Mouse (Mus musculus): ENCODE measurements at regions not wholly inside any gene's neighbourhood (a gene's known extent, or its start where the extent isn't known, plus 50 kb on each side); places are given as distances from the start of the nearest gene placed in this dataset.
"Not testable (repeated sequence)": the region's sequence is repeated elsewhere in the genome, so short reads cannot be mapped to it uniquely, and the experiment has no call there.

DNA sequence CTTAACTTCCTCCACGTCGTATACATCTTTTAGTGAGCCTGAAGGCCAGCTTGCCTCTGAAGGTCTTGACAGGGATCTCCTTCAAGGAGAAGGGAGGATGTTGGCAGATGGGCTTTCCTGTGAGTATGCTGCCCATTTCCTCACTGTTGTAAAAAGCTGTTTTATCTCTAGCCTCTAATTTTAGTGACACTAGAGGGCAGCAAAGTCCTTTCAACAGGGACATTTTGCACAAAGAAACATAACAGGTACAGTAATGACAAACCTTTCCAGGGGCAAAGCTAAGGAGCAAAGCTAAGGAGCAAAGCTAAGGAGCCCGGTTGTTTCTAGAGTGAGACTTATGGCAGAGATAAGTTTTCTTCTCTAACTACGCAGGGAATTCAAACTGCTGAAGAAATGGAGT, 59.0 kb upstream of the Kbtbd8 start:
- DNase-seq (ENCODE audit: low spot score) = peak; percentile 71

DNA sequence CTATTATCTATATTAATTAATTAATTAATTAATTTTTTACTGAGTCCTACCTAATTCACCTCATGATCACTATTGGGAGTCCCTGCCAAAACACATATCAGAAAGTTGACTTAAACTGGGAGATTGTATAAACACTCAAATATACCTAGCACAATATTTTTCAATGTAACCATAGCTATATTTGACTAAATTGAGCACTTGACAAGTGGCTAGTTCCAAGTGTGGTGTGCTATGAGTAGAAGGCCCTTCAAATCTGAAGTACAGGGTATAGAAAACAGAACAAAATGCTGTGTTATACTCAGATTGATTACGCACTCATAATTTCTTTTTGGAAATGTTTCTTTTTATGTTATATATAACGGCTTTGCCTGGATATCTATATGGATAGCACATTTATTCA, 60.8 kb upstream of the Kbtbd8 start:
- DNase-seq (ENCODE audit: low spot score) = no peak

DNA sequence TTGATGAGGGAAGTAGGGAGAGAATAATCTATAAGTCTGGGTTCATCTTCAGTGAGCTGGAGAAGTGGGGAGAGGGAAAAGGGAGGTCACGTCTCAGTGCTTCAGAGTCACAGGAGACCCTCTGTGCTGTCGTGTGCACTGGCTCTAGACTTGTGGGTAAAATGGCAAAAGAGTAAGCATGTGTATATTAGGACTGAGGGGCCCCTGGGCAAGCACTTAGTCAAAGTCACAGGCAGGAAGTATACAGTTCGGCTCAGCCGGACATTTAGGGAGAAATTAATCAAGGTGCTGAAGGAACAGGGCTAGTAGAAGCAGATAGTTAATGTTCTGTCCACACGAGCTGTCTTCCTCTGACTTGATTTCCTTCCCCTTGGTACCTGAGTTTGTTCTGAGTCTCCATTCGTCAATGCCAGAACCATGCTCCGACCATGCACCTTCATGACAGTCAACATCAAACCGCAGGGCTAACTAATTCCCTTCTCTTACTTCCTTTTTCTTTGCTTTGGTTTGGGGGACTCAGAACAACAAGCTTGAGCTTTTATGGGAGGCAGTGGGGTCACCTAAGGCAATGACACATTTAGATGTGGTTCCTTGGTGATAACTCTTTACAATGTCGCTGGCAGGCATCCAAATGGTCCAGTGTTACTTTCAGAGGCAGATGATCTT, 63.2 kb upstream of the Kbtbd8 start:
- no peak for DNase-seq (ENCODE audit: low spot score)

DNA sequence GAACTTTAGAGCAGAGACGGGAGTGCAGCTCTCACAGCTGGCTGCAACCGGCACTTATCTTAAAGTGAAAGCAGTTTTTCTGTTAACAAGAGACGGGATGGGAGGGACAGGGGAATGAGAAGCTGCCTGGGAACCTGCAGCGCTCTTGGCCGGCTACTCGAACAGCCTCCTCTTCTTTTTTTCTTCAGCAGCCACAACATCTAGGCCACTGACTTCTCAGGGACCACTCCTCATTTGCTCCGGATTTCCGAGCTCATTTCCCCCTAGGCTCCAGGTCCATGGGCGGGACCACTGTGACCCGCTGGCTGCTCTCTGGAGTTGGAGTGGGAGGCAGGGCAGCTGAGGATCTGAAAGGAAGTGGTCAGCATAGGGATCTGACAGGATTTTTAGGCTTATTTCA, 75.7 kb upstream of the Kbtbd8 start:
- not testable (repeated sequence) for DNase-seq (ENCODE audit: low spot score)

DNA sequence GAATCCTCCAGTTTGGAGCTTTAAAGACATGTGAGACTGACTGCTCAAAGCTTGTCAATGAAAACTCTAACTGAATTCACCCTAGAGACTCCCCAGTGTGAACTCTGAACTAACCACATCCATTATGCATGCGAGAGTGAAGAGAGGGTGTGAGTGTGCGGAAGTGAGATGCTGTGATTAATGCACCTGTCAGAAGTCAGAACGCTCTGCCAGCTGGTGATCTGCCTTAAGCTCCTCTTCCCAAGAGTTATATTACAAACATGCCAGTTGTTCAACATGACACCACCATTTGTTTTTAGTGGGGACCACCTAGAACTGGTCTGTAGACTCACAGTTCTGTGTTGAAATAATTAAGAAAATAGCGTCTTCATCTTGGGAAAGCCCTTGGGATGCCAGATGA, 92.8 kb upstream of the Kbtbd8 start:
- DNase-seq (ENCODE audit: low spot score) = no peak

DNA sequence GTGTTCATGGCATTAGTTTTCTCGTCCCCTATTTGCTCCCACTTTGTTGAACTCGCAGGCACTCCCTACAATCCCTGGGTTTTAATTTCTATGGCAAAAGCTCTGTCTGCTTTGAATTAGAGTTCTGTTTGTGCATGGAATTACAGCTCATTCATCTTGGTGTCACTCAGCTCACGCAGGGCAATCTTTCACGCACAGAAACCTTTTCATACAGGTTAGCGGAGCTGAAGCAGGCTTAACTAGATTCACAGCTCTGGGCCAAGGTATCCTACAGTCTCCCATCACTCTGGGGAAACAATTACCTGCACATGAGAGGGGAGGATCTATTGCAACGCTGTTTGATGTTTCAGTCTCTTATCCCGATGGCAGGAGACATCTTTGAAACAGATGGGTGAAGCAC, 95.3 kb upstream of the Kbtbd8 start:
- DNase-seq (ENCODE audit: low spot score) = no peak

DNA sequence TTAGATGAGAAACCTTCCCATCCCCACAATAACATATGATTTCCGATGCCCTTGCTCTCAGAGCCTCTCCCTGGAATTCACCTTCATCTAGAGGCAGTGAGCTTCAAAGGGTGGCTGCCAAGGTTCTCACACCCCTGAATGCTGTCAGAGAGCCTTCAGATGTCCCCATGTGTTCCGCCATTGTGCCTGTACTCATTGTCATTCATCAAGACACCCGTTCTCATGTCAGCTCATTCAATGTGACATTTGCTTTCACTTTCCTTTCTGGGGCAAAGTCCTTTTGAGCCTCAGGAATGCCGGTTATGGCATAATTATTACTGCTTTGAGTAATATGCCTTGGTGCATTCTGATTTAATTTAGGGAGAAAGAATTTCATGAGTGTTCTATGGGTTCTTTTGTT, 99.1 kb upstream of the Kbtbd8 start:
- no peak for DNase-seq (ENCODE audit: low spot score)

DNA sequence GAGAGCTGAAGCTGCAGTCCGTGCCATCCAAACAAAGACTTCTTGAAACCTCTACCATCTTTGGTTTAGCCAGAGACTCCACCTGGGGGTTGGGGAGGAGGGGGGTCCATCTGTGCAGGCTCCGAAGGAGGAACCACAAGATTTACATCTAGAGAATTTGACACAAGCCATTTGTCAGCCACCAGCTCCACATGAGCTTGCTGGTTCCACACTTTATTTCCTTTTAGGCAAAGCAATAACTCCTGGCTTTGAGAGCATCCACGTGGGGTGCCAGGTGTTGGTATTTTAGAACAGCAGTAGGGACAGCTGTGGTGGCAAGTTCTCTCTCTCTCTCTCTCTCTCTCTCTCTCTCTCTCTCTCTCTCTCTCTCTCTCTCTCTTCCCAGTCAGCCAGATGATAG, 99.6 kb upstream of the Kbtbd8 start:
- no peak for DNase-seq (ENCODE audit: low spot score)

DNA sequence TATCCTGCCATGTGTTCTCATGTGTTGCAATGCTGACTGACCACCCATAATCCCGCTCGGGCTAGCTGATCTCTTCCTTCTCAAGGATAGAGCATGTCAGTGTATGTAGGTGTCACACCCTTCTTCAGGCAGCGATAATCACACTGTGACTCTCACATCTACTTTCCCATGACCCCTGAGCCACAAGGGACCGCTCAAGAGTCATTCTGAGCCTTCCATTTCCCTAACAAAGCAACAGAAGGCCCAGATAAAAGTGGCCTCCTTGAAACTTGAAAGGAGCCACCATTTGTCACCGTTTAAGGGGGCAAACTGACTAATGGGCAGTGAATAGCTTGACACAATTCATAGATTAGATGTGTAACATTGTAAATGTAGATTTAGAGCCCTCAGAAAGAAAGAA, 103.9 kb upstream of the Kbtbd8 start:
- DNase-seq (ENCODE audit: low spot score) = no peak

DNA sequence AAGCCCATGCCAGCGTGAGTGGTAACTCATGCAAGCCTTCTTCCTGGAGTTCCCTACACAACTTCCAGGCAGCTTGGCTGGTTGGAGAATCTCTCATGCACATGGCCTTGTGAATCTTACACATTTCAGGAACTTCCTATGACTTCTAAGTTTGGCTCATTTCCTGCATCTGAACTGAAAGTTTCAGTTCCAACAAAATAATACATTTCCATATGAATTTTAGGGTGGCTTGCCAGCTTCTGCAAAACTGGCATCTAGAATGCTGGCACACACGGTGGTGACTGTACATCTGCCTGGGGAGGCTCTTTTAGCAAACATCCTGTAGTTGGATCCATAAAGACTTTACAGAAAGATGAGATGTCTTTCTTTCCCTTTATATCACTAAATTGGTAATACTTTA, 110.6 kb upstream of the Kbtbd8 start:
- DNase-seq (ENCODE audit: low spot score) = no peak

DNA sequence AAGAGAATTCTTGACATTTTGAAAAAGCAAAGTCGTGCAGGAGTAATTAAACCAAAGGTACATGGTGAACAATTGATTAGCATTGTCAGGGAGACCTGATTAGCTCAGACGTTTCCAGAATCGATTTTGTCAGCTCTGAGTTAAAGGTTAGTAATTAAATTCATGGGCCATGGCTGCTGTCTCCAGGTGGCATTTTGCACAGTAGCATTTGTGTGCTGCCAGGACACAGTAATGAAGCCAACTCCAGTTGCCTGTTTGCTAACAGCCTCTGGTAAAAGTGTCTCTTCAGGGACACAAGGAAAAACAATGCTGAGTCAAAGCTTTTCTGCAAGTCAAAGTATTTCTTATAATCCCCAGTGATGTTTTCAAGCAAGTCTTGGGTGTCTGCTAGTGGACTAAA, 113.3 kb upstream of the Kbtbd8 start:
- DNase-seq (ENCODE audit: low spot score) = no peak

DNA sequence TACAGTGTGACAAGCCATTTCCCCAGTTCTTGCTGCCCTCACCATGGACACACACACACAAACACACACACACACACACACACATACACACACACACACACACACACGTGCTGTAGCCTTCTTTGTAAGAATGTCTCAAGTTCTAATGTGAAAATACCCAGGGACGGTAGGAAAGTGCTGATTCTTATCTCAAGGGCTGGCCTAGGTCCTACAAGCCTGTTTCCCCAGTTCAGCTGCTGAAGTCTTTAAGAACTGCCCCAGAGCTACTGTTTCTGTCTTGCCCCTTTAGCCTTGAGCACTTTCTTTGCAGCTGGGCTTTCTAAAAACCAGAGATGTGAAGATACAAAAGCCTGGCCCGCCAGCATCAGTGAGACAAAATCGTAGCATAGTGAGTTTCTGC, 117.5 kb upstream of the Kbtbd8 start:
- no peak for DNase-seq (ENCODE audit: low spot score)

DNA sequence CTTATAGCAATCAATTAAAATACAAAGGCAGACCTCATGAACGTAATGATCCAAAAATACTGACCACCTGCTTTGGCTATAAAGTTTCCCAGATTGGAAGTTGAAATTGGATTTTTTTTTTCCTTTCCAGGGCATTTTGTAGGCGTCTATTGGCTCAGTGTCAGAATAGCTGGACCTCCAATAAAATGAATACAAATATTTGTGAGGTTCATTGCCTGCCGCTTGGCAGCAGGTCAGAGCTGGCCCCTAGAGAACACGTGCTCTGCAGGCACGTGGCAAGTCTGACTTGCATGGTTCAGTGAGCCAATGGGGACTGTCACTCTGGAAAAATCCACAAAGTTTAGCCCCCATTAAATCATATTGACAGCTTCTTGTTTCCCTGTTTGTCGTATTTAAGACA, 118.0 kb upstream of the Kbtbd8 start:
- no peak for DNase-seq (ENCODE audit: low spot score)

DNA sequence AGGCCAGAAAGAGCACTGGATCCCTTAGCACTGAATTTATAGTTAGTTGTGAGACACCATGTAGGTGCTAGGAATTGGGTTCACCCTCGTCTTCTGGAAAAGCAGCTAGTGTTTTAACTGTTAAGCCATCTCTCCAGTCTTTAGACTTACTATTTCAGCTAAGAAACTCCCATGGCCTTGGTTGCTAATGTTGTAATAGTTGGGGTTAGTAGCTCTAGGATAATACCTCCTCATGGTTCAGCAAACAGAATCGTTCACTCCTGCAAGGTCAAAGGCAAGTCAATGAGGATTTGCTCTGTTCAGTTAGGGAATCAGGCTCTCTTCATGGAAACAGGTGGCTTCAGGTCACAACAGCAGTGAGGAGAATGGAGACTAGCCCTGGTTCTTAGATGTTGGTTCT, 118.7 kb upstream of the Kbtbd8 start:
- DNase-seq (ENCODE audit: low spot score) = no peak

DNA sequence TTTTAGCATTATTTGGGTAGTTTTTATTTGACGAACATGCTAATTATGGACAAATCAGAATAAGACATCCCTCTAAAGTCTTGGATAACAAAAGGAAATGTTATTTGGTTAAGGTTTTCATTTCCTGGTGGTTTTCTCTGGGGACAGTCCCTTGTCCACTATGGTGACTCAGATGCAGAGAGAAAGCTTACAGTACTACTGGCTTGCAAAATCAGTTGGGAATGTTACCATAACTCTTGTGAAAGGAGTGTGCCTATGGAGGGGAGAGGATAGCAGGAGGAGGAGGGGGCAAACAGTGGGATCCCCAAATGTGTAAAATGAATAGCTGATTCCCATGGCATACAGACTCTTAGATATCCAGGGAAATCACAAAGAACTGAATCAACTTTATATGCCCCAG, 122.7 kb upstream of the Kbtbd8 start:
- no peak for DNase-seq (ENCODE audit: low spot score)

DNA sequence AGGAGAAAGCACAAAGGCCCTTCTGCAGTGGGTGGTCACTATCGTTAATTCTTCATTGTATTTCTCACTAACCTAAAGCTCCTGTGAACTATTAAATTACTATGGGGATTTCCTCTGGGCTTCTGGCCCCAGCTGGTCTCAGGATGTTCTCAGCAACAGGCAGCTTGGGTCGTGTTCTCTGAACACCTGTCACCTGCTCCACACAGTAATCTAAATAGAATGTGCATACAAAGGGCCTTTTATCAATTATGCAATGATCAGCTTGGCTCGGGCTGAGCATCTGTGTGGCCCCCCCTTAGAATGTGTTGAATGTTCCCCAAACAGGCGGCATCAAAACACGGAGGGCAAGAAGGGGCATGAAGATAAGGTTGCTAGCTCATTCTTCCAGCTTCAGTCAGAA, 129.6 kb upstream of the Kbtbd8 start:
- DNase-seq (ENCODE audit: low spot score) = no peak

DNA sequence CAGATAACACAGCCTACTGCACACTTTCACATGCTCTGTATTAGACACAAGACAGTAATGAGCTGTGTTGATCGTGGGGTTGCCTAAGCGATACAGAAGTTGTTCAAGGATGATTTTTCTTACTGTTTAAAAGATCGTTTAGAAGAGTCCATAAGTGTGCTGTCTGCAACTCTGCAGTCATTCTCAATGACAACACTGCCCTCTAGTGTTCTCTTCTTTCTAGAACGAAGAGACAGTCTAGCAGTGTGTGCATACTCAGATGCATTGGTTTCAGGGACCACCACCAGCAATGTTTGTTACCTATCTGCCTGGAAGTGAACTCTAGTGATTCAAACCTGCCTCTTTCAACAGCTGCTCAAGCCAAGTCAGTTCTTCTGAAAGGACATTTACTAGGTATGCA, 130.7 kb upstream of the Kbtbd8 start:
- peak; percentile 86 for DNase-seq (ENCODE audit: low spot score)

DNA sequence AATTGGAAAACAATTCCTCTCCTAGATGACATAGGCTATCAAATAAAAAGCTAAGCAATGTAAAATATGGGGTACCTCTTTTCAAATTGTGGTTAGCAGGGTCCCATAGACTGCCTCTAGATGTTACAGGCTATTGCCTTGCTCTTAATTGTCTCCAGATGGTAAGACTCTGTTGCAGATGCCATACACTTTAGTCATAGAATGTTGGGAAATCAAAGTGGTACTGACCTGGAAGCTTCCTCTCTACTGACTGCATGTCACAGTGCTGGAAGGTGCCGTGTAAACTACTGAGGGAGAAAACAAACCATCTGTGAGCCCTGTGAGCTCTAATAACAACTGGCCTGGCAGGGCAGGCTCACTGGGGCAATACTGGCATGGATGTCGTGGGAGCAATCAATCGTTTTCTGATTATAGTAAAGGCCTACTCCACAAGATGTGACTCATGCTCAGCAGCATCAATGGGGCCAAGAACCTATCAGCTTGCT, 132.6 kb upstream of the Kbtbd8 start:
- no peak for DNase-seq (ENCODE audit: low spot score)

DNA sequence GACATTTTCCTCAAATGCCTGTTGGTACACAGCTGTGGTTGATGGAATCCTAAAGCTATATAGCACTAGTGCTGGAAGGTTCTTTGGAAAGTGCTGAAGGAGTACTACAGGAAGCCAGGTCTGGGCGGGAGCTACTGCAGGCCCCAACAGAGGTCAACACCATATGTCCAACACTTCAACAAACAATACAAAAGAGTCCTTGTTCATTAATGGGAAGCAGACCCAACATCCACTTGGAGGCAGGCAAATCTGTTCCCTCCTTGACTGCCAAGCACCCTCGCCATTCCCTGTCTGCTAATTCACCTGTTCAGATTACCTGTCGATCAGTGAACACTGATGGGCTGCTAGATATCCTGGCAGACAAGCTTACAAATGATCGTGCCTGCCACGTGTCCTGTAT, 148.4 kb upstream of the Kbtbd8 start:
- DNase-seq (ENCODE audit: low spot score) = no peak

DNA sequence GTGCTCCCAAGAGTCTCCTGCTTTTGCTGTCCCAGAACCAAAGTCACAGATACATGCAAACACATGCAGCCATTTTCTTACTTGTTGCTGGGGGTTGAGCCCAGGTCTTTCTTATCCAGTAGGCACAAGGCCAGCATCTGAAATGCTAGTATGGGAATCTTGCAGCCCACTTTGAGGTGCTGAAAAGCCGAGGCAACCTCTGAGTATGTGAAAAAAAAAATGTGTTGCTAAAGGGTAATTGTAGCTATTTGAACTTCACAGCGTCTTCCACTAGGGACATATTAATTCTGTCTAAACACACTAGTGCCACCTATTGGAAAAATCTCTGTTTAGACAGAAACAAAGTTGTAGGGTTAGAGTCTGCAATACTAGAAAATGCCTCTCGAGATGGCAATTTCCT, 150.1 kb upstream of the Kbtbd8 start:
- peak; percentile 61 for DNase-seq (ENCODE audit: low spot score)

DNA sequence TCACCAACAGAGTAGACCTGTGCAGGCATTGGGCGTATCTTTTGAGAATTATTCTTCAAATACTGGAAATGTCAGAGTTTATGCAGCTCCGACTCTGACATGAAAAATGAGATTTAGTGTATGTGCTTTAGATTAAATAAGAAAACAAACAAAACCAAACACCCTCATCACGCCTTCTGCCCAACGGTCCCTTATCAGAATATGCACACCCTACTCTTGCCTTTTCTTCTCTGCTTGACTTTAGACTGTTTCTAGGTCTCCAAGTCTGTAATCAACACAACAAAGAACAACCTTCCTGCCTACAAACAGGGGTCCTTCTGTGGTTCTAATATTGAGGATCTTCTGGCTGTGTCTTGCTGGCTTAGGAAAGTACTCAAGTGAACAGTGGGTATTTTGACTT, 153.8 kb upstream of the Kbtbd8 start:
- DNase-seq (ENCODE audit: low spot score) = no peak

DNA sequence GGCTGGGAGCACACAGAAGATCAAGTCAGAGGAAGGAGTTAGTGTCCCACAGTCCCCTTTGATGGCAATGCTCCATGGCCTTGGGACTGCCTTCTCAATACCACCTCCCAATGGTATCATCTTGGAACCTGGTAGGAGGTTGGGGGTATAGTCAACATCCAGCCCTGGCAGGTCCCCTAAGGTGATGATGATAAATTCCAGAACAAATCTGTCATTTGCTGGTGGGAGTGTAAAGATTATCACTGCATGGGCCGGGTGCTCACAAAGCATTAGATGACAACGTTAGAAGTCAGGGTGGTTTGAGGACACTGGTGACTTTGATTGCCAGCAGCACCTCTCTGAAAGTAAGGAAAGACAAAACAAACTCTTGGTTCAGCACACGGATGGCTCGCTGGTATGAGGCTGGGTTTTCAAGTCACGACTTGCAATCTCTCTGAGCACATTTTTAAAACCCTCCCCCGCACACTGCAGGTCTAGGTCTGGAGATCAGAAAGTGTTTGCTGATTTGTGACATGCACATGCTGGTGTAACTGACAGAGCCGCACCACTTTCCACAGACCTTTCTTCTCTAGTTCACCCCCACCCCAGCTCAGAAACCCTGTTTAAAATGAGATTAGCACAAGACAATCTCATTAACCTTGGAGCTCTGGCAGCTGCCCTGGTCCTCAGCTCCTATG, 154.5 kb upstream of the Kbtbd8 start:
- no peak for DNase-seq (ENCODE audit: low spot score)

DNA sequence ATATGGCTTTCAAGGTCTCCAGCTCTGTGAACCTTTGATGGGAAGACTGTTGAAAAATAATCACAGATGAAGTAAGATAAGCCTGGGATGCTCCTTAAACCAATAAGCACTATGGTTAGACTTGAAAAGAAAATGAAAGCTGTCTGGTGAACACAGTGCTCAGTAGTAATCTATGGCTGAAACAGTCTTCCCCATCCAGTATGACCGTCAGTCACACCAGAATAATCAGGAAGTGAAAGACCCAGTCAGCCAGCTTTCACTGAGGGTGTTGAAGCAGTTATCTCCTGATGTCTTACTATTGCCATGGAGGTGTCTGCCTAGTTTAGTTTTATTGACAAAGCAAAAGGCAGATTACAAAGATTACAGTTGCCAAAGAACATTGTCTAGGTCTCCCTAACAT, 155.2 kb upstream of the Kbtbd8 start:
- no peak for DNase-seq (ENCODE audit: low spot score)

DNA sequence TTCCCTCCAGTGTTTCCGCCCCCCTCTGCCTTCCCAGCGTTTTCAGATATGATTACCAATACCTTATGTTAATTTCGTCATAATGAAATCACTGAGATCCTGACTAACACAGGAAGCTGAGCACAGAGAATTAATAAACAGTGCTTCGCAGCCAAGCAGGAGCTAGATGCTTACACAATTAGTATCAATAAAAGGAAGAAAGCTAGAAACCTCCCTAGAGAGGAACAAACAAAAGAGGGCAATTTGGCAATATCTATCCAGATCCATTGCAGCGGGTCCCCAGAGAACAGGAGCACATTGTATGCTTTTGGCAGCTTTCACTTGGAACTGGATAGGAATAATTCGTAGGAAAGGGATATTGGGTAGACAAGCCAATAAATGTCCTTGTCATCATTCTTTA, 159.1 kb upstream of the Kbtbd8 start:
- no peak for DNase-seq (ENCODE audit: low spot score)

Measured in layer of hippocampus, adult 9-10 months (tissue).